Mouse (Mus musculus) heart, adult 18-20 months (tissue): ENCODE measurements at regions not wholly inside any gene's neighbourhood (a gene's known extent, or its start where the extent isn't known, plus 50 kb on each side); places are given as distances from the start of the nearest gene placed in this dataset.

Source experiments
- DNase-seq, 2 experiments: peaks; one replicate each; pipeline ENCODE4 v3.0.0; 2021 to 2022; ENCODE audit warnings: mixed read lengths in 1 of 2

GRCm38 (mm10) chr13:113536306-113536705 is 82.1 kb downstream of the Snx18 start:
- no peak for DNase-seq

DNA sequence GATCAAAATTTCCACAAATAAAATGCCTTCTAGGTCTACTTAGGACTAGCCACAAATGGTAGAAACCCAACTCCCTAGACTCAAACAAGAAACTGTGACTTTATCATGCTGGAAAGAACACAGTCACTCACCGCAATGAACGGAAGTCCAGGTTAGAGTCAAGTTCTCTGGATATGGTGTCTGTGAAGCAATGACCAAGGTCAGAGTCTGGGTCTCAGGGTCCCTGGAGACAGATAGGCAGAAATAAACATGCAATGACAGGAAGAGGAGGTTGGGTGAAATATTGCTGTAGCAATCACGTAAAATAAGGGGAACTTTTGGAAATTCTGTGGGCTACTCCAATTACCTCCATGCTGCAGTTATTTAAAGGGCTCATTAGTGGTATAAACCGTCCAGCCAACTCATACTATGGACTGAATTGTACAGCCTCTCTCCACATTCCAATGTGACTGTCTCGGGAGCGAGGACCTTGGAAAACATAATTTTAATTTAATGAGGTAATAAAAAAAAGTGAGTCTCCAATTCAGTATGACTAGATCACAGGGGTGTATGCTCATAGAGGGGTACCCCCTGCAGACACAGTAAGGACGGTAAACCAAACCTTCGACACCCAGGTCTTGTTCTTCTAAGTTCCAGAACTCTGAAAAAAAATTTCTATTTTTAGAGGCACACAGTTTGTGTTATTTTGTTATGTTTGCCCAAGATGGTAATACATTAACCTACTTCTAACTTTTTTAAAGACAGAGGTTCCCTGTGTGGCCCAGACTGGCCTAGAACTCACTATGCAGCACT is 83.5 kb downstream of the Snx18 start:
- DNase-seq = no peak

DNA sequence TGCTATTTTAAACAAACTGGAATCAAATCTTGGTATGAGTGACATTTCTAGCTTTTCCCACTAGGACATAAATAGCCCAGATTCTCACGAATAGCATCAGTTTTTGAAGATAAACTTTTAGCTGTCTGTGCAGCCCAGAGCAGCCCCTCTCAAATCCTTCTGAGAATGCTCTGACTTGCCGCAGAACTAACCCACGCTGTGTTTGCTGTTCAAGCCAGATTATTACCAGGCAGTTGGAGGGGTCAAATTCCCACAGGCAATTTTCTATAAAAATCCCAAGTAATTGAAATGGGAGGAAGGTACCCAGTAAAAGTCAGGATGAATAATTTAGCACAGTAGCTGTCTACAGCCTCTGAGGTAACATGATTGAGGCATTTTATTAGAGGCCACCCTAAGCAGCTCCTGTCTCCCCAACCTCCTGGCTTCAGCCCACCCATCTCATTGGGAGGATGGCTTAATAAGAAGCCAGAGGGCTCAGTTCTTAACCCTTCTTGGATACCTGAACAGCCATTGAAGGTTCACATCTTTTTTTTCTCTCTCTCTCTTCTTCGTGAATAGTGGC is 84.4 kb downstream of the Snx18 start:
- no peak for DNase-seq

DNA sequence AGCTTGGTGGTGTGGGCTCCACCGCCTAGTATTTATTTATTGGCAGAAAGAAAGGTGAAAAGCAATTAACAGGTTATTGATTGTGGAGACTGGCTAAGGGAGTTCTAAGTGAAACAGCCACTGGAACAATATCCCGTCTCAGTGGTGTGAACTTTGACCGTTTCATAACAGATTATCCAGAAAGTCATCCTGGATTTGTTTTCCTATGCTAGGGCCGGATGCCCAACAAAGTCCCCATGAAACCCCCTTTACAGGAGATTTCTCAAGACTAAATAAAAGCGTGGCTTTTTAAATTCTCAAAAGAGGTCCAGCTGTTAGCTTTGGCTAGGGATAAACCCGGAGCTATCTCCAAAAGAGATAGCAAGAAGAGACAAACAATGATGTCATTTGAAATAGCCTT is 91.4 kb downstream of the Snx18 start:
- DNase-seq = peak; percentile 69 to 81

DNA sequence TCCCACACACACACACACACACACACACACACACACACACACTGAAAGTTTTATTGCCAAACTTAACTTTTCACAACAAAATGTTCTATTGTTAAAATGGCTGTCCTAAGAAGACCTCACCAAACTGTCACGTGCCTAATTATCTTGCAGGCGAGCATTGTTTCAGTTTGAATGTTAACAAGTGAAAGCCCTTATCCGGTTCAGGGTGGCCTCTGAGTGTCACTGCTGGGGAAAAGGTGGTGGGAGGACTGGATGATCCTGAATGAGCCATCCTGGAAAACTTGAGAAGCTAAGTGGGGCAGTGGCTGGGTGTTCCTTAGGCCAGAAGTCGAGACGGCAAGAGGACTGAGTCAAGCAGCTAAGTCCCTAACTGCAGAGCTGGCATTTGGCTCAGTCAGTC is 94.9 kb downstream of the Snx18 start:
- DNase-seq = peak in 1 of 2 experiments; percentile 26

DNA sequence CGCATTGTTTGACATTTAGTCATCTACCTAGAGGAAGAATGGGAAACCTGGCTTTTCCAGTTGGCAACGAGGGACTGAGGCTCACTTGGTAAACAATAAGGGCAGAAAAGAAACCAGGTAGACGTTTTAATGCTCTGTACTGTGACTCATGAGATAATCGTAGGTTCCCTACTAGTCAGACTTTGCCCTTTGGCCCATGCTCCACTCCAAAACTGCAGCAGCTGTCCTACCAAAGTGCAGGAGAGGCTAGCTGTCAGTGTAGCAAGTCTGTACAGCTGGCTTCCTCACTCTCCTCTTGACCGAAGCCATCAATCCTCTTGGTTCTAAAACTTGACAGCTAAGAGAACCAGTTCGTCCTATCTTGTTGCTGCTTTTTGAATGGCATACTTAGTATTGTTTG is 100.2 kb downstream of the Snx18 start:
- no peak for DNase-seq

- DNase-seq = peak in 1 of 2 experiments; percentile 32
These were observed 102.3 kb downstream of the Snx18 start for GRCm38 (mm10) chr13:113516102-113516501.

DNA sequence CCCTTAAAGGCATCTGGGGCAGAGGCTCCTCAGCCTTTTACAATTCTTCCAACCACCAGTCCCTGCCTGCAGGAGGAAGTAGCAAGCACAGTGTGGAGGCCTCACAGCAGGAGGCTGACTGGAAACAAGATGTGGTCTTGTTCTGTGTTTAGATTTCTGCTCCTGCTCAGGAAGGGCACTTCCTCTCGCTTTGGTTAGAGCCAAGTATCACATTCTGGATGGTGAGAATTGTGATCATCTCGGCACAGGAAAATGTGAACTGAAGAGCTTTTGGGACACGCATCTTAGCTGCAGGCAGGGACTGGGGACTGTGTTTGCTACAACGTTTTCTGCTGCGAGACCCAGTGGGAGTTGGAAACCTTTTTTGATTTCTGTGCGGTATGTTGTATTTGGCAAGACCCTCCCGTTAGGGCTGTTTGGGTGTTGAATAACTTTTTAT is 103.2 kb downstream of the Snx18 start:
- peak; percentile 37 to 47 for DNase-seq

GRCm38 (mm10) chr13:113509403-113510185 is 108.8 kb downstream of the Snx18 start:
- DNase-seq = peak; percentile 92 to 94

DNA sequence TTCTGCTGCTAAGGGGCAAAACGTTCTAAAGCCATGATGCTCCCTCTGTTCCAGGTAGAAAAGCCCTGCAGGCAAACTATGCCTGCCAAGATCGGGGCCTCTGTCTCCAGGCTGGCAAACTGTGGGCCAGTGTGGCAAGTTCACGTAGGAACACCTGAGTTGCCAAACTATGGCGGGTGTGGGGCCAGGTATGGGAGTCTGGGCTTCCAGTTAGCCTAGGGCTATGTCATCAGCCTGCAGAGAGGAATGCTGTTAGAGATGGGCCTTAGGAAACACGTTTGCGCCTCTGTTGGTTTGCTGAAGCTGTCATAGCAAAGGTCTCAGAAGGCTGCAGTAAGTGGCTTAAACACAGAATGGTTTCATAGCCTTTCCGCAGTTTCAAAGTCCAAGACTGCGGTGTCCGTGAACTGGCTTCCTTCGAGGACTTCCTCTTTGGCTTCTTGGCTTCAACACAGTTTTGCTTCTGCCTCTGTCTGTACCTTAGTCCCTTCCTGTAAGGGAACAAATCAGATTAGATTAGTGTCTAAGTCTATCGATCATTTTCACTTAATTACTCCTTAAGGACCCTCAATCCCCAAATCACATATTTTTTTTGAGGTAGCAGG is 110.1 kb downstream of the Snx18 start:
- peak in 1 of 2 experiments; percentile 45 for DNase-seq

GRCm38 (mm10) chr13:113502528-113502927 is 115.8 kb downstream of the Snx18 start:
- no peak for DNase-seq

DNA sequence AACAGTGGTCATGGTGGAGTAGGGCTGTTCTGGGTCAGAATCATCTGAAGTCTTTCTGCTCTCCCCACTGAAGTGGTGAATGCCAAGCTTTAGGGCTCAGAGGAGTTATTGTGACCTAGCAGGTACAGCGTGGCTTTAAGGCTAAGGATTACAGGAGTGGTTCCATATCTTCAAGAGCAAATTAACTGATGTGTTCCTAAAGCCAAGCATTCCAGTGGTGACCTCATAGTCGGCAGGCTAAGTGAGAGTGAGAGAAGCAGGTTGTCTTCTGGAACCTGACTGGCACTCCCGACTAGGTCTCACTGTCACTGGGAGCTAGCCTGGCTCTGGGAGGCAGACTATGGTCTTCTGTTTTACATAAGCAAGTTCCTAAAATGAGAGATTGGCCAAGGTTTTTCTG is 116.3 kb downstream of the Snx18 start:
- DNase-seq = no peak

- no peak for DNase-seq
These were observed 117.9 kb downstream of the Snx18 start for GRCm38 (mm10) chr13:113500373-113500990.

- peak; percentile 53 to 74 for DNase-seq
These were observed 119.2 kb downstream of the Snx18 start for GRCm38 (mm10) chr13:113499079-113499710.

- no peak for DNase-seq
These were observed 122.6 kb downstream of the Snx18 start for GRCm38 (mm10) chr13:113495595-113496285.

GRCm38 (mm10) chr13:113495136-113495535 is 123.2 kb downstream of the Snx18 start:
- no peak for DNase-seq

- no peak for DNase-seq
These were observed 123.7 kb downstream of the Snx18 start for GRCm38 (mm10) chr13:113494688-113495087.

- peak; percentile 42 to 50 for DNase-seq
These were observed 128.2 kb downstream of the Snx18 start for GRCm38 (mm10) chr13:113489951-113490822.

DNA sequence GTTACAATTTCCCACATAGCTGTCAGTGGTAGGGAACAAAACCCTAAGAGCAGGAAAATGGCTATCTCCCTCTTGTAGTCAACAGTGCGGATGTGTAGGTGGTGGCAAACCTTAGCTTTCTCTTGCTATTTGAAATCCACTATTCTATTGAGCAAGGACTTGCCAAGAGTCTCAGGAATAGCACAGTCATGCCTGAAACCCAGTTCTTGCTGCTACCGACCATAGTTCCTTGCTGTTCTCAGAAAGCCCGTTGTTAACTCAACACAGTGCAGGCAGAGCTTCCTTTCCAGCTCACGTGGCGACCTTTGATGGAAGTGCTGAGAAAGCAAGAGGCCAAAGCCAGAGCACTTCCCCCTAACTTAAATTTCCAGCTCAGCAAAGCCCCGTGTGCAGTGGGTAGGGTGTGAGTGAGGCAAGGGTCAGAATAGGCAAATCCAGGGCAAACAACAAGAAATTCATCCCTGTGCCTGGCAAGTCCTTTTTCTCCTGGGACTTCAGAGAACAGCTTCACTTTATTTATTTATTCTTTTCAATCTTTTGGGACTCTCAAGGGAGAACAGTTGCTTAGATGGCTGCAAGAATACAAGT is 131.9 kb downstream of the Snx18 start:
- DNase-seq = peak in 1 of 2 experiments; percentile 39
